Mouse (Mus musculus) kidney, embryonic 16.5 days (tissue): ENCODE measurements around the gene Ulk4. TPM values are rescaled to one million over a fixed set of nuclear protein-coding genes. Genes with fewer than 3 reads are reported as not detected.

Experiments used
- ATAC-seq: fragments of 200-750 bp; cut with Nextera tagmentation; 2 replicates; pipeline ENCODE4 v1.8.0; 2017; ENCODE audit warnings: moderate TSS enrichment; ENCODE audit not compliant: low FRiP score, low TSS enrichment
- H3K27ac ChIP-seq: fragments of 300-500 bp; sonication (generic); 2 replicates; pipeline ENCODE4 v1.5.1; 2014; ENCODE audit warnings: low read length
- H3K27me3 ChIP-seq: fragments of 300-500 bp; sonication (generic); 2 replicates; pipeline ENCODE4 v1.6.1; 2014; ENCODE audit warnings: low read length, control low read depth, mixed read lengths; ENCODE audit not compliant: insufficient read depth
- H3K36me3 ChIP-seq: fragments of 300-500 bp; sonication (generic); 2 replicates; pipeline ENCODE4 v1.6.1; 2014; ENCODE audit warnings: low read length, control low read depth, mixed read lengths; ENCODE audit not compliant: insufficient read depth
- H3K4me1 ChIP-seq: fragments of 300-500 bp; sonication (generic); 2 replicates; pipeline ENCODE4 v1.6.1; 2014; ENCODE audit warnings: low read length, control low read depth, mixed read lengths; ENCODE audit not compliant: insufficient read depth
- H3K4me2 ChIP-seq: fragments of 300-500 bp; sonication (generic); replicated peaks from 2 replicates; pipeline ENCODE4 v1.6.1; 2014; ENCODE audit warnings: low read depth, low read length
- H3K4me3 ChIP-seq: fragments of 300-500 bp; sonication (generic); 2 replicates; pipeline ENCODE4 v1.5.1; 2014; ENCODE audit warnings: mild to moderate bottlenecking, low read length
- H3K9ac ChIP-seq: fragments of 300-500 bp; sonication (generic); replicated peaks from 2 replicates; pipeline ENCODE4 v1.6.1; 2014; ENCODE audit warnings: low read length
- H3K9me3 ChIP-seq: fragments of 300-500 bp; sonication (generic); 2 replicates; pipeline ENCODE4 v1.6.1; 2016; ENCODE audit warnings: low read length, control low read depth
- WGBS: fragments of 180-500 bp; shearing (Covaris S2); extraction: QIAGEN DNeasy Blood & Tissue Kit; methylation state at CpG from one replicate; pipeline ENCODE4 v1.1.7; 2014; 5-methylcytosine and 5-hydroxymethylcytosine counted together
- polyA plus RNA-seq: library from polyadenylated mRNA; unstranded; fragments of >200 nt; fragmentation: Nextera tagmentation; extraction: Ambion mirVana; gene quantifications from 2 replicates; pipeline ENCODE4 v1.2.1, GENCODE M21; 2015

Ulk4 gene
- 144 and 148 TPM in 2 replicates for polyA plus RNA-seq

DNA sequence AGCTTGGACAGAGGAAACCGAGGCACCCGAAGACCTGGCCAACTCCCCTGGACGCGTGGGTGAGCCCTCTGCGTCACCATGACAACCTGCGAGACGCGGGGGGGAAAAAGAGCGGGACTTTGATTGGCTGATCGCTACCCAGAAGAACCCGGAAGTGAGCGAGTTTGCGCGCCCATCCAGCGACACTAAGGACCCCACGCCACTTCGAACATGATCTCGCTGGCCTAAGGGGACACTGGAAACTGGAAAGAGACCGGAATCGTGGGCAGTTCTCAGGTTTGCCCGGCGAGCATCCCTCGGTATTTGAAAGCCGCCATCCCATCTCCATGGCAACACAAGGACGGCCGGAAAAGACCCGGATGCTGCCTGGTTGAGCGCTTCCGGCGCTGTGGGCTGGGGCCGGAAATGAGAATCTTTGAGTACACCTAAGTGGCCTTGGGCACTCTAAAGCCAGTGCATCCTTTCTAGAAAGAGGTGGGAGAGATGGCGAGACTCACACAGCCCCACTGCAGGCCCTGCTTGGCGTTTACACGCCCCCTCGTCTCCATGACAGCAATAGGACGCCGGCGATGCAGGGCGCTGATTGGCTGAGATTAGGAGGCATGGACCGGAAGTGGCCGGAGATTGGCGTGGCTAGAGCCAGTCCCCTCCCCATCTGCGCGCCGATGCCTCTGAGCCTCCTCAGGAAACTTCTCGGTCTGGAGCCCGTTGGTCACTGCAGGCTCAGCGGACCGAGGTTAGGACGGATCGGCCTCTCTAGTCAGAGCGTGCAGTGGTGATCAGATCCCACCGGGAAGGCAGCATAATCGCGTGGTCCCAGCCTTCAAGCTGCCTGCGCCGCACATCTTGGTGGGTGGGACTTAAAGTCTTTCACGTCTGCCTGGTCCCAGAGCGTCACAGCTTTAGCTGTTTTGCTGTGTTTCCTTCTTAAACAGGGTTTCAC, at the start of gene Ulk4:
Ulk4 (minus strand) TSS at position 80 of the 943 bp plus-strand sequence.
- peak within 1 kb of the TSS; percentile 68 for H3K4me3 ChIP-seq
- WGBS, result under 1% methylated on average over 58 of the region's 59 CpGs
- peak within 1 kb of the TSS; percentile 86 for H3K27ac ChIP-seq
- peak within 1 kb of the TSS; percentile 76 for H3K4me2 ChIP-seq
- no peaks in the 10 kb centered on the region for H3K36me3 ChIP-seq
- H3K4me1 ChIP-seq, result 0 out of 2 replicates have a peak, but pooled peaks cover 10% of the 10 kb centered on the region
- no peaks in the 10 kb centered on the region for H3K27me3 ChIP-seq
- peaks cover 6% of the 10 kb centered on the region for H3K9me3 ChIP-seq
- ATAC-seq, result peak; percentile 98
- H3K9ac ChIP-seq, result peak within 1 kb of the TSS; percentile 78

DNA sequence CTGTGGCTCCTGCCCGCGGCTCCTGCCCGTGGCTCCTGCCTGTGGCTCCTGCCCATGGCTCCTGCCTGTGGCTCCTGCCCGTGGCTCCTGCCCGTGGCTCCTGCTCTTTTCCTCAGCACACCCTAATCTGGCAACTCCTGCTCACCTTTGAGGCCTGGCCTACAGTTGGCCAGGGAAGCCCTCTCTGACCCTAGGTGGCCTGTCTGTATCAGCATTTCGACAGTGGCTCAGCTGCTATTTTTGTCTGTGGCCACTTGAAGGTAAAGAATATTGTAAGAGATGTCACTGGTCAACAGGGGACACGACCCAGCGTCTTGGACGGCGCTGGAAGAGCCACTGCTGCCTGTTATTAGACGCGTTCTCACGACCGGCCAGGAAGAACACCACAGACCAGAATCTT, 45.0 kb upstream of the Ulk4 start:
- no peak overlapping the region for H3K27ac ChIP-seq
- H3K27me3 ChIP-seq, result no peaks in the 10 kb centered on the region
- no peak overlapping the region for H3K4me2 ChIP-seq
- WGBS, result 94% methylated on average over 14 of the region's 14 CpGs
- H3K9ac ChIP-seq, result no peak overlapping the region
- 0 out of 2 replicates have a peak, but pooled peaks cover 7% of the 10 kb centered on the region for H3K36me3 ChIP-seq
- peaks cover 13% of the 10 kb centered on the region for H3K4me1 ChIP-seq
- no peak for ATAC-seq
- no peak overlapping the region for H3K4me3 ChIP-seq
- no peaks in the 10 kb centered on the region for H3K9me3 ChIP-seq

DNA sequence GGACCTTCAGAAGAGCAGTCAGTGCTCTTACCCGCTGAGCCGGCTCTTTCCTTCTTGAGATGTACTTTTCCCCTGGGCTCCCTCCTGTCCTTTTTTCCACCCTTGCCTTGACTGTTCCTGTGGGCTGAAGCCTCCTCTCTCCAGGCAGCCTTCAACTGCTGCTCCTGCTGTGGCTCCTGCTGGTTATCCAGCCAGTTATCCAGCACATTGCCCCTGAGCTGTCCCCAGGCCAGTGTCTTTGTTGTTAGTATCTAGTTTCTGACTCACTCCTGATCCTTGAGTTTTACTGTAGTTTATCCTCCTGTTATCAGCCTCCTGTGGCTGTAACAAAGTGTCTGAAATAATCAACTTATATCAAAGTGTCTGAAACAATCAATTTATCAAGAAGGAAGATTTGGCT, 44.1 kb upstream of the Ulk4 start:
- Histone ChIP-seq H3K4me1 (peaks cover 20% of the 10 kb centered on the region), H3K36me3 (0 out of 2 replicates have a peak, but pooled peaks cover 7% of the 10 kb centered on the region), H3K27me3 (no peaks in the 10 kb centered on the region), H3K27ac (no peak overlapping the region), H3K4me3 (no peak overlapping the region), H3K9me3 (no peaks in the 10 kb centered on the region), H3K9ac (no peak overlapping the region), H3K4me2 (no peak overlapping the region)
- no peak for ATAC-seq
- 90% methylated on average over 2 of the region's 2 CpGs for WGBS

DNA sequence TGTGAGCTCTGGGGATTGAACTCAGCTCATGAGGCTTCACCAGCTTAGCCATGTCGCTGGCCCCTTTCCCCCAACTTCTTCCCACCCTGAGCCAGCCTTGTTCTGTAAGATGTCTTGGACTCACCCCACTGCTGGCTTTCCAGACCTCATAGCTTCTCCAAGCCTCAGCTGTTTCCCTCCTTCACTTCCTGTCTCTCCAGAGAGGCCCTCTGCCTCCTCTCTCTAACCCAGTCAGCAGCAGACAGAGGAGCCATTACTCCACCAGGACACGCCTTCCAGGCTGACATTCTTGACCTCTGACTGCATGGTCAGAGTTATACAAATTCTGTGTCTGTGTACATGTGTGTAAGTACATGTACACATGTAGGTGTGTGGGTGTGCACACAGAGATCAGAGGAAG, 43.4 kb upstream of the Ulk4 start:
- Histone ChIP-seq H3K27me3 (no peaks in the 10 kb centered on the region), H3K27ac (no peak overlapping the region), H3K9me3 (no peaks in the 10 kb centered on the region), H3K9ac (no peak overlapping the region), H3K4me1 (peaks cover 23% of the 10 kb centered on the region), H3K4me3 (no peak overlapping the region), H3K36me3 (0 out of 2 replicates have a peak, but pooled peaks cover 7% of the 10 kb centered on the region), H3K4me2 (no peak overlapping the region)
- 70% methylated on average over 2 of the region's 2 CpGs for WGBS
- no peak for ATAC-seq

DNA sequence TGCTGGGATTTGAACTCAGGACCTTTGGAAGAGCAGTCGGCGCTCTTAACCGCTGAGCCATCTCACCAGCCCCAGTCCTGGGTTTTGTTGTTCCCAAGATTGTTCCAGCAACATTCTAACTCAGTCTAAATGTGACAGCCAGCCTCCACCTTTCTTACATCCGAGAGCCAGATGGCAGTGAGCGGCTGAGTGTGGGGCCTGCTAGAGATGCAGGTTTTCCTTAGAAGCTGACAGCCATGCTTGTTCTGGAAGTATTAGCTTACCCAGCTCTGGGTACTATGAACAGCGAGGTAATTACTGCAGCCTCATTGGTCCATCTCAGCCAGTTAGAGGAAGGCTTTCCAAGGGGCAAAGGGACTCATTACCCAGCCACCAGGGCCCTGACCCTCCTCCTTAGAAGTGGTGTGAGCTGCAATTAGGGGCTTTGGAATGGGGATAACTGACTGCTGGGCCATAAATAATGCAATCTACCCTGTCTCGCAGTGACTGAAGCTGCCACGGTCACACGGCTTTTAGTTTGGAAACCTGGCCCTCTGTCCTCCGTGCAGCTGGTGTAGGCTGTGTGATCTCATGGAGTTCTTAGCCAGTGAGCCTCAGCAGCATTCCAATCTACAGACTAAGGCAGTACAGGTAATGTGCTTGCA, 42.4 kb upstream of the Ulk4 start:
- Histone ChIP-seq H3K4me2 (no peak overlapping the region), H3K9ac (no peak overlapping the region; the same call in 1 of the 2 replicates), H3K4me1 (peaks cover 33% of the 10 kb centered on the region), H3K4me3 (no peak overlapping the region), H3K9me3 (no peaks in the 10 kb centered on the region), H3K27ac (peak overlapping the region; percentile 53; the same call in 1 of the 2 replicates), H3K27me3 (no peaks in the 10 kb centered on the region), H3K36me3 (0 out of 2 replicates have a peak, but pooled peaks cover 7% of the 10 kb centered on the region)
- WGBS, result 50% methylated on average over 10 of the region's 10 CpGs
- peak; percentile 40 for ATAC-seq

DNA sequence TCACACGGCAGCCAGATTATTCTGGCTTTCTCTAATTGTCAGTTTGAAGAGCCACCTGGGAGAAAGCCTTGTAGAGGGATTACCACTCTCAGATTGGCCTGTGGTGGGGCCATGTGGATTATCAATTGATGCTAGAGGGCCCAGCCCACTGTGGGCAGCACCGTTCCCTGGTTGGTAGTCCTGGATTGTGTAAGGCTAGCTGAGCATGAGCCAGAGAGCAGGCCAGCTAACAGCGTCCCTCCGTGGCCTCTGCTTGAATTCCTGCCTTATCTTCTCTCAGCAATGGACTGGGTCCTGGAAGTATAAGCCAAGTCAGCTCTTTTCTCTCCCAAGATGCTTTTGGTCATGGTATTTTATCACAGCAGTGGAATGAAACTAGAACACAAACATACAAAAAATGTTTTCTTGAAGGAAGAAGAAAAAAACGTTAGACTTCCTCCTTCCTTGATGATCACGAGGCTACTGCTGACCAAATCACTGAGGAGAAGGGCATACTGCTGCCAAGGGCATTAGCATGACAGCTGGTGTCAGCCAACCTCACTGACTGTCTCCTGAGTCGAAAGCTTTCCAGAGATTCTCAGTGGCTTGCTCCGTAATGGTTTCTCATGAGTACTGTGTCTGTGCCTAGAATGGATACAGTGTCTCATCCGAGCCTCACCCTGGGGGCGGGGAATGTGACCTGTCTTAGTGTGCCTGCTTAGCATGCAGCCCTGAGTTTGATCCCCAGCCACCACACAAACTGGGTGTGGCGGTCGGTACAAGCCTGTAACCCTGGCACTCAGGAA, 39.8 kb upstream of the Ulk4 start:
- Histone ChIP-seq H3K27me3 (no peaks in the 10 kb centered on the region), H3K4me1 (peaks cover 58% of the 10 kb centered on the region), H3K4me2 (no peak overlapping the region), H3K9me3 (no peaks in the 10 kb centered on the region), H3K27ac (peak overlapping the region; percentile 51; the same call in 1 of the 2 replicates), H3K4me3 (no peak overlapping the region), H3K36me3 (0 out of 2 replicates have a peak, but pooled peaks cover 3% of the 10 kb centered on the region), H3K9ac (no peak overlapping the region)
- WGBS, result 65% methylated on average over 12 of the region's 12 CpGs
- no peak for ATAC-seq

DNA sequence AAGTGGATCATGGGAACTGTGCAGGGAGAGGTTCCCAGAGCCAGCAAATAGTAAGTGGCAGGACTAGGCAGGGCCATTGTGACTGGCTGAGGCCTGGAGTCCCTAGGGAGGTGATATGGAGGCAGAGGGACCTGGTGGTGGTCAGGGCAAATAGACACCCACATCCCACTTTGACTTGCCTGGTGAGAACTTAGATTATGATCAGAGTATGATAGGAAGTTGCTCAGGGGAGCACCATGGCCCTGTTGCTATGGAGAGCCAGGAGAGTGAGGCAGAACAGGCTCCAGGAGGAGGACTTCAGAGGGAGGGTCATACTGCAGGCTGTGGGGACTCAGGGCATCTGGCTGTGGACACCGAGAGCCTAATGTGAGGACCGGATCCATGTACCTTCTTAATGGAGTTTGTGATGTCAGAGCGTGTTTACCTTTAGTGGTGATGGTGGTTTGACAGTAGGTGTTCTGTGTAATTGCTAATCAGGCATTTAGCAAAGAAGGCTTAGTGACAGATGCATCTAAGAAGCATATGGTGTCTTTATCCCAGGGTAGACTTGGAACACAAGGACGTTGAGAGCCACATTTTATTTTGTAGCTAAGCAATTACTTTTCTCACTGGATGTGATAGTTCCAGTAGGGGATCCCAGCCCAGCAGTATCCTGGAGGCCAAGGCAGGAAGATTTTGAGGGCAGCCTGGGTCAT, 39.1 kb upstream of the Ulk4 start:
- WGBS, result 81% methylated on average over 4 of the region's 4 CpGs
- Histone ChIP-seq H3K27ac (no peak overlapping the region; the same call in 1 of the 2 replicates), H3K4me2 (no peak overlapping the region)

DNA sequence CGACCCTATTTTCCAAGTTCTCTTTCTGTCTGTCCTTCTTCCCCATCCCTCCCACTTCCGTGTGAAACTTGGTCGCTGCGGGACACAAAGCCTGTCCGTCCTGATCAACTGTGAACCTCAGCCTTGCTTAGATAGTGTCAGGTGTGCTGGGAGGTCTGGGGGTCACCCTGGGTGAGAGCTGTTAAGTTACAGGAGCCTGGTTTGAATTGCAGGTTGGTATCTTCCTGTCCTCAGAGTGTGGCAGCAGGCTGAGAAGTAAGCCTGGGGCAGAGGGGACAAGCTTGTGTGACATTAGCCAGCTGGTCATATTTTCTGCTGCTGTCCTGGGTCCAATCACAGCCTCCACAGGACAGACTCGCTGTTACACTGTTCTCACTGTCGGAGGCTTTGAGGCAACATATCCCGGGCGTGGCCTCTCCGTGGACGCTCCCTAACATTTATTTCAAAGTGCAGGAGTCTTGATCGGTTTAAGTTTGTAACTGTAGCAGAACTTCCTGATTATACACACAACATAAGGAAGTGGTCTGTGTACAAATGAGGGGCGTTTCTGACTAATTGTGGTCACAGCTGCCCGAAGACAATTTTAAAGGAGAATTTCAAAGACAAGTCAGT, 37.6 kb upstream of the Ulk4 start:
- peak; percentile 62; the same call in 1 of the 2 replicates for ATAC-seq
- Histone ChIP-seq H3K9me3 (no peaks in the 10 kb centered on the region), H3K9ac (peak overlapping the region; percentile 69), H3K4me3 (peak overlapping the region; percentile 30), H3K27me3 (no peaks in the 10 kb centered on the region), H3K27ac (peak overlapping the region; percentile 90), H3K36me3 (no peaks in the 10 kb centered on the region), H3K4me2 (peak overlapping the region; percentile 65), H3K4me1 (peaks cover 57% of the 10 kb centered on the region)
- WGBS, result 8% methylated on average over 14 of the region's 14 CpGs

More for the DNA sequence above, 39.1 kb upstream of the Ulk4 start:
- Histone ChIP-seq H3K9me3 (no peaks in the 10 kb centered on the region), H3K4me3 (no peak overlapping the region), H3K4me1 (peaks cover 61% of the 10 kb centered on the region), H3K36me3 (no peaks in the 10 kb centered on the region), H3K9ac (no peak overlapping the region), H3K27me3 (no peaks in the 10 kb centered on the region)
- no peak for ATAC-seq
